Mouse (Mus musculus) kidney, embryonic 15.5 days (tissue): ENCODE measurements around the gene Klhl18. TPM values are rescaled to one million over a fixed set of nuclear protein-coding genes. Genes with fewer than 3 reads are reported as not detected.
A peak's percentile ranks its signal among the peaks of the same experiment; 100 is the strongest.

Experiments used
- ATAC-seq: fragments of 200-750 bp; cut with Nextera tagmentation; replicated peaks from 2 replicates; pipeline ENCODE4 v1.8.0; 2017; ENCODE audit warnings: moderate TSS enrichment; ENCODE audit not compliant: low FRiP score
- H3K27ac ChIP-seq: fragments of 300-500 bp; sonication (generic); 2 replicates; pipeline ENCODE4 v1.5.1; 2015; ENCODE audit warnings: mild to moderate bottlenecking, inconsistent platforms
- H3K27me3 ChIP-seq: fragments of 300-500 bp; sonication (generic); 2 replicates; pipeline ENCODE4 v1.6.1; 2015; ENCODE audit warnings: inconsistent platforms
- H3K36me3 ChIP-seq: fragments of 300-500 bp; sonication (generic); 2 replicates; pipeline ENCODE4 v1.6.1; 2015; ENCODE audit warnings: inconsistent platforms
- H3K4me1 ChIP-seq: fragments of 300-500 bp; sonication (generic); 2 replicates; pipeline ENCODE4 v1.6.1; 2015; ENCODE audit warnings: inconsistent platforms
- H3K4me2 ChIP-seq: fragments of 300-500 bp; sonication (generic); 2 replicates; pipeline ENCODE4 v1.6.1; 2015; ENCODE audit warnings: moderate library complexity, mild to moderate bottlenecking, inconsistent platforms
- H3K4me3 ChIP-seq: fragments of 300-500 bp; sonication (generic); replicated peaks from 2 replicates; pipeline ENCODE4 v1.5.1; 2015; ENCODE audit warnings: mild to moderate bottlenecking, inconsistent platforms
- H3K9ac ChIP-seq: fragments of 300-500 bp; sonication (generic); 2 replicates; pipeline ENCODE4 v1.6.1; 2015; ENCODE audit warnings: mild to moderate bottlenecking, inconsistent platforms
- H3K9me3 ChIP-seq: fragments of 300-500 bp; sonication (generic); replicated peaks from 2 replicates; pipeline ENCODE4 v1.6.1; 2016; ENCODE audit warnings: inconsistent platforms
- WGBS: fragments of 180-500 bp; shearing (Covaris S2); methylation state at CpG from one replicate; pipeline ENCODE4 v1.1.7; 2015; ENCODE audit warnings: mixed read lengths; 5-methylcytosine and 5-hydroxymethylcytosine counted together
- polyA plus RNA-seq: library from polyadenylated mRNA; unstranded; fragments of >200 nt; fragmentation: Nextera tagmentation; extraction: Ambion mirVana; gene quantifications from 2 replicates; pipeline ENCODE4 v1.2.1, GENCODE M21; 2015

Klhl18 gene
- 8.9 and 10.5 TPM in 2 replicates for polyA plus RNA-seq

GRCm38 (mm10) chr9:110476124-110477091 lies at the start of gene Klhl18, which contains the start of gene Kif9:
Klhl18 (minus strand) TSS chr9:110476694.
Kif9 (plus strand) TSS chr9:110476958.
- Histone ChIP-seq H3K27ac (peak within 1 kb of the TSS; percentile 93), H3K36me3 (0 out of 2 replicates have a peak, but pooled peaks cover 3% of the 10 kb centered on the region), H3K9me3 (no peaks in the 10 kb centered on the region), H3K4me1 (peaks cover 16% of the 10 kb centered on the region), H3K4me2 (peak within 1 kb of the TSS; percentile 91), H3K27me3 (peaks cover 12% of the 10 kb centered on the region), H3K4me3 (peak within 1 kb of the TSS; percentile 82), H3K9ac (peak within 1 kb of the TSS; percentile 81)
- peak; percentile 99 for ATAC-seq
- WGBS, result under 1% methylated on average over 53 of the region's 53 CpGs

- Histone ChIP-seq H3K4me2 (no peak overlapping the region), H3K9me3 (no peaks in the 10 kb centered on the region), H3K4me3 (no peak overlapping the region), H3K27me3 (no peaks in the 10 kb centered on the region), H3K9ac (no peak overlapping the region), H3K36me3 (no peaks in the 10 kb centered on the region), H3K27ac (no peak overlapping the region), H3K4me1 (no peaks in the 10 kb centered on the region)
- WGBS, result 67% methylated on average over 2 of the region's 2 CpGs
- ATAC-seq, result no peak
Observed at GRCm38 (mm10) chr9:110525737-110526136, 49.2 kb upstream of the Klhl18 start.

DNA sequence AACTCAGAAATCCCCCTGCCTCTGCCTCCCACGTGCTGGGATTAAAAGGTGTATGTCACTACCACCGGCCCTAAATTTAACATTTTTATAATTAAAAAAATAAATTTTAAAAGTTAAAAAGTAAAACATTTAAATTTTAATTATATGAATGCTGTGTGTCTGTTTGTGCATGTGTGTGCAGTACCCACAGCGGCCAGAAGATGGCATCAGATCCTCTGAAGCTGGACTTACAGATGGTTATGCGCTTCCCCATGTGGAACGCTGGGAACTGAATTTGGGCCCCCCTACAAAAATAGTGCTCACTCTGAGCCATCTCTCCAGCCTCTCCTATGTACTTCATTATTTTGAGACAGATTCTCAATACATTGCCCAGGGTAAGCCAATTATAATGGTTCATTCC lies 14.4 kb upstream of the Klhl18 start:
- no peaks in the 10 kb centered on the region for H3K4me1 ChIP-seq
- H3K4me2 ChIP-seq, result no peak overlapping the region
- no peak overlapping the region for H3K9ac ChIP-seq
- no peak overlapping the region for H3K27ac ChIP-seq
- no peaks in the 10 kb centered on the region for H3K36me3 ChIP-seq
- H3K9me3 ChIP-seq, result peaks cover 5% of the 10 kb centered on the region
- 61% methylated on average over 5 of the region's 5 CpGs for whole genome bisulfite sequencing
- H3K27me3 ChIP-seq, result no peaks in the 10 kb centered on the region
- ATAC-seq, result no peak
- no peak overlapping the region for H3K4me3 ChIP-seq

- no peak overlapping the region for H3K27ac ChIP-seq
Observed at GRCm38 (mm10) chr9:110488841-110489240, 12.3 kb upstream of the Klhl18 start.

GRCm38 (mm10) chr9:110478639-110479038 lies 2.1 kb upstream of the Klhl18 start:
- peaks cover 15% of the 10 kb centered on the region for H3K27me3 ChIP-seq
- H3K27ac ChIP-seq, result no peak overlapping the region
- no peak overlapping the region for H3K9ac ChIP-seq
- no peaks in the 10 kb centered on the region for H3K36me3 ChIP-seq
- ATAC-seq, result no peak
- no peak overlapping the region for H3K4me3 ChIP-seq
- no peaks in the 10 kb centered on the region for H3K9me3 ChIP-seq
- H3K4me1 ChIP-seq, result peaks cover 16% of the 10 kb centered on the region
- no peak overlapping the region for H3K4me2 ChIP-seq
- 78% methylated on average over 4 of the region's 4 CpGs for WGBS

More at GRCm38 (mm10) chr9:110488841-110489240, 12.3 kb upstream of the Klhl18 start:
- Histone ChIP-seq H3K9ac (no peak overlapping the region), H3K27me3 (no peaks in the 10 kb centered on the region), H3K4me3 (no peak overlapping the region), H3K36me3 (no peaks in the 10 kb centered on the region), H3K9me3 (peaks cover 5% of the 10 kb centered on the region), H3K4me1 (no peaks in the 10 kb centered on the region), H3K4me2 (no peak overlapping the region)
- no peak for ATAC-seq
- WGBS, result 48% methylated on average over 4 of the region's 4 CpGs

DNA sequence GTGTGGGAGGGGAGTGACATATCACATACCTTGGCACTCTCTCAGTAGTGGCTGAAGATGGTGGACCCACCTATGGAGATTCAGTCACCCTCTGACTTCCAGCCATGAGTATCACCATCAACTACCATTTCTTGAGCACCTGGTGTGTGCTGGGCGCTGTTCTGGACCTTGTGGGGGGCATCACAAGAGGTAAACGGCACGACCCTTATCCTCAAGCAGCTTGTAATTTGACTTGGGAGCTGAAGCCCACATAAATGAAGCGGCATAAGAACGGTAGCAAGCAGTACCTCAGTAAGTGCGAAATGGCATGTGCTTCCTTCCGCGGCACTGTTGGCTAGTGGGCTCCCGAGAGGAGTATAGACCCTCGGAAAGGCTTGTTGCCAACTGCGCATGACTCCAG lies 1.5 kb upstream of the Klhl18 start:
- Histone ChIP-seq H3K27me3 (peaks cover 12% of the 10 kb centered on the region), H3K9ac (no peak overlapping the region), H3K4me3 (no peak overlapping the region), H3K4me1 (peaks cover 16% of the 10 kb centered on the region), H3K27ac (no peak overlapping the region), H3K4me2 (no peak overlapping the region), H3K9me3 (no peaks in the 10 kb centered on the region), H3K36me3 (no peaks in the 10 kb centered on the region)
- ATAC-seq, result no peak
- 45% methylated on average over 11 of the region's 11 CpGs for WGBS

GRCm38 (mm10) chr9:110466179-110466578 lies 10.3 kb downstream of the Klhl18 start:
- no peak for ATAC-seq
- H3K9ac ChIP-seq, result no peak overlapping the region
- H3K27me3 ChIP-seq, result no peaks in the 10 kb centered on the region
- WGBS, result 91% methylated on average over 3 of the region's 3 CpGs
- no peak overlapping the region for H3K27ac ChIP-seq
- no peak overlapping the region for H3K4me2 ChIP-seq
- H3K4me3 ChIP-seq, result no peak overlapping the region
- 0 out of 2 replicates have a peak, but pooled peaks cover 5% of the 10 kb centered on the region for H3K36me3 ChIP-seq
- no peaks in the 10 kb centered on the region for H3K4me1 ChIP-seq
- H3K9me3 ChIP-seq, result no peaks in the 10 kb centered on the region

DNA sequence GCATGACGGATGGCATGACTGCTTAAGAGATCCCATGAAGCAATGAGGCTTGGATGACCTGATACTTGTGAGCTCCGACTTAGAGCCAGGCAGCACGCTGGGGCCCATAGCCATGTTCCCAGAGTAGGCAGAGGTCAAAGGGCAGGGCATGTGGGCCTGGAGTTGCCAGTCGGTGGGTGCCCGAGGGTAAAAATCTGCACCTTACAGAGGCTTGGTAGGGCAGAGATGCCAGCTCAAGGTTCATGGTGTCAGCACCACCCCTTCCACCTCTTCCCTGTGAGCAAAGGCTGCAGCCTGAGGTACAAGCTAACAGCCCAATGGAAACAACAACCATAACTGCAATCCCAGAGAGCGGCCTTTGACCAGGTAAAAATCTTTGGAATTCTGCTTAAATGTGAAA lies 11.2 kb downstream of the Klhl18 start:
- Histone ChIP-seq H3K36me3 (0 out of 2 replicates have a peak, but pooled peaks cover 5% of the 10 kb centered on the region), H3K9me3 (no peaks in the 10 kb centered on the region), H3K27me3 (no peaks in the 10 kb centered on the region), H3K9ac (no peak overlapping the region), H3K4me1 (no peaks in the 10 kb centered on the region), H3K27ac (no peak overlapping the region), H3K4me3 (no peak overlapping the region), H3K4me2 (no peak overlapping the region)
- ATAC-seq, result no peak
- 86% methylated on average over 6 of the region's 6 CpGs for WGBS

DNA sequence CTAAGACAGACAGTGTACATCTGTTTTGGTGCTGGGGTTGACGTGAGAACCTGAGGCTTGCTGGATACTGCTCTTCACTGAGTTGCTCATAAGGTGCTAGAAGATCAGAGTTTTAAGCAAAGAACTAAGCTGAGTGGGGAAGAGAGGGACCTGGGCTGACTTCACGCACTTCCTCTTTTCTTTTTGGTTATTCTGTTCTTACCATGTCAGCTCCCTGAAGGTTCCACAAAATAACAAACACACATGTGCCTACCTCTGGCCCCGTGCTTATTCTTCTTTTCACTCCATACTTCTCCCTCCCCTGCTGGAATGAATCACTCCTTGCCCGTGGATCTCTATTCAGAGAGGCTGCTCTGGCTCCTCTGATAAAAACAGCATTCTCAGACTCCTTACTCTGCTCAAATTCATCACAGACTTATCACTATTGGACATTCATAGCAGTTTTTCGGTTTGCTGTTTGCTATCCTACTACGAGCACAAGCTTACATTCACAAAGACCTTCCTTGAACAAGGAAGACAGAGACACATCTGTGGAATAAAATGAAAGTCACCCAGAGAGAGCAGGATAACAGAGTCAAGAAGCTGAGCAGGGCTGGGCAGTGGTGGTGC lies 12.4 kb downstream of the Klhl18 start:
- WGBS, result 94% methylated on average over 6 of the region's 6 CpGs
- no peak overlapping the region for H3K4me3 ChIP-seq
- no peaks in the 10 kb centered on the region for H3K4me1 ChIP-seq
- no peak overlapping the region for H3K4me2 ChIP-seq
- no peak overlapping the region for H3K9ac ChIP-seq
- no peak for ATAC-seq
- H3K27me3 ChIP-seq, result no peaks in the 10 kb centered on the region
- H3K27ac ChIP-seq, result no peak overlapping the region
- H3K36me3 ChIP-seq, result 0 out of 2 replicates have a peak, but pooled peaks cover 5% of the 10 kb centered on the region
- H3K9me3 ChIP-seq, result no peaks in the 10 kb centered on the region

- ATAC-seq, result no peak
- no peak overlapping the region for H3K9ac ChIP-seq
- H3K36me3 ChIP-seq, result no peaks in the 10 kb centered on the region
- H3K27ac ChIP-seq, result no peak overlapping the region
- no peaks in the 10 kb centered on the region for H3K27me3 ChIP-seq
- no peaks in the 10 kb centered on the region for H3K9me3 ChIP-seq
- no peaks in the 10 kb centered on the region for H3K4me1 ChIP-seq
- 81% methylated on average over 7 of the region's 7 CpGs for WGBS
- no peak overlapping the region for H3K4me2 ChIP-seq
- no peak overlapping the region for H3K4me3 ChIP-seq
Observed at GRCm38 (mm10) chr9:110462321-110462720, 14.2 kb downstream of the Klhl18 start.

DNA sequence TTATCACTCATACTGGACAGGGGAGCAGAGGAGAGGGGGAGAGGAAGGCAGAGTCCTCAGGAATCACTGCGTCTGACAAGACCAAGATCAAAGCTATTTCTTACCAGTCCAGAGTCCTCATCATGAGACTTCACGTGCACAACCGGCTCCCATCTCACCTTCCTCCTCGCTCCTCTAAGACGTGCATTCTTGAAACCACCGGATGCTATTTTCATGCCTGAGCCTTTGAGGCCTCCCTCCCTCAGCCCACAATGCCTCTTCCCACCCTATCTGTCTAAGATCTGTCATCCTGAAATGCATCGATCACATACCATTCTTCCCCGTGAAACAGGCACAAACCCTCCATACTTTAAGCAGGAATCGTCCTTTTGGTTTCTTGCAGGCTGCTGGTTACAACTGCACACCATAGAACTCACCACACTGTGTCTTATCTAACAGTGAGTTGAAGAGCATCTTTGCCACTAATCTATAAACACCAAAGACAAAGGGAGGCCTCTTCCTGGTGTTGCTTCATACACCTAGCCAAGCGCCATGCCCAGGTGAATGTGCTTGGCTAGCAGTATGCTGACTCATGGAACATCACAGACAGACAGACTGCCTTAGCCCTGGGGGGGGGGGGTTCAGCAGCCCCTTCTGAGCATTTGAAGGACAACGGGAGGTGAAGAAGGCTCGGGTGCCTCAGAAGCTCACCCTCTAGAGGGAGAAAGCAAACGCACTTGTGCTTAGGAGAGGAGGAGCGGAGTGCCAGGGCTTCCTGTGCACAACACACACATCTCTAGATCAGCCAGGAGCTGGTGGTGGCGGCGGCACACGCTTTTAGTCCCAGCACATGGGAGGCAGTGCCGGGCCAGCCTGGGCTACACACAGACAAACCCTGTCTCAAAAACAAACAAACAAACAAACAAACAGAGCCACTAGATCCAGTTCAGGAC lies 15.3 kb downstream of the Klhl18 start:
- Histone ChIP-seq H3K27ac (no peak overlapping the region), H3K9me3 (no peaks in the 10 kb centered on the region), H3K4me3 (no peak overlapping the region), H3K9ac (no peak overlapping the region), H3K27me3 (no peaks in the 10 kb centered on the region), H3K36me3 (no peaks in the 10 kb centered on the region), H3K4me2 (no peak overlapping the region), H3K4me1 (no peaks in the 10 kb centered on the region)
- ATAC-seq, result no peak
- 88% methylated on average over 18 of the region's 18 CpGs for WGBS
